Mouse (Mus musculus) T-helper 1 cell (primary cell): ENCODE measurements around the gene Insc.
"Not testable (repeated sequence)": the region's sequence is repeated elsewhere in the genome, so short reads cannot be mapped to it uniquely, and the experiment has no call there.

Experiments
- in situ Hi-C: fragments of 300-600 bp; cut with MboI, MseI; formaldehyde crosslinking; loops from one replicate; pipeline ENCODE4 v1.15.1; 2025; ENCODE audit warnings: high pct_unique_total_duplicates

The Insc gene

DNA sequence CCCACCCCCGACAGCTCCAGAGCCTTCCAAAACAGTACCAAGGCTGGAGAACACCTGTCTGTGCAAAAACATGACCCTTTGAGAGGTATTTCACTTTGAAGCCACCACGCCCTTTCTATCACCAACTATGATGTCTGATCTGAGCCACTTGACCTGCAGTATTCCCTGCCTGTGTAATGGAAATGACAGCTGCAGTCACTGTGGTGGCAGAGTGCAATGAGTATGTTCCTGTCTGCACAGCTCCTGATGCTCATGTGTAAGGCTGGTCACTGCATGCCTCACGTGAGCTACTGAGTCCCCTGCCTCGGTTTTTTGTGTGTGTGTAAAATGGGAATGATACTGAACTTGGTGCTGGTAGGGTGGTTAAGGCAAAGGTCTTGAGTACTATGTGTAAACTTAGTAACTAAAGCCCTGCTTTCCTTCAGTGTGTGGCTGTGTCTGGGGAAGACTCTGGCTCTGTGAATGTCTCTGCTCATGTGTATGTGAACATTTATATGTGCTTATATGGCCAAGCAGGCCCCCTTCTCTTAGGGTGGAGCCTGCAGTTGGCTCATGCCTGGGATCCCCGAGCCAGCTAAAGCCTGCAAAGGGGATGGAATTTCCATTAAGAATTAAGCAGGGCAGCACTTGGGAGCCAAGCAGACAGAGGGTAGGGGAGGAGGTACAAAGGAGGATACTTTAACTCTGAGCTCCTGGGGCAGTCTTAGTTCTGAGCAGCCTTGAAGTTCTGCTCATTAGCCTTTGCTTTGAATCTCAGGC, at the start of gene Insc:
Gene Insc (plus strand): TSS at position 673 of the 759 bp plus-strand sequence.
- in situ Hi-C loops: no loop called here

DNA sequence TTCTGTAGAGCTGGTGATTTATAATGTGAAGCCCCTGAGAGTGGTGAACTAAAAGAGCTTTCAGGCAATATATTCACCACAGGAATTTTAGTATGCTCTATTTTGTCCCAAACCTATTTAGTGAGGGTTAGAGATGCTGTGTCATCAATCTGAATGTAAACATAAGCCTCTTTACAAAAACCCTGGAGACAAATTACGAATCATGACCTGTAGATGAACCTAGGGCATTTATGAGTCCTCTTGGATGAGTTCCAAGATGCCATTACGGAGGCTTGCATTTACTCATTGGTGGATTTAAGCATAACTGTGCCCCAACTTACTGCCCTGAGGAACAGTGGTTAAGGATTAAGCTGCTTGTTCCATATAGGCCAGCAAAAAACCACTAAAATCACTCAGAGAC, 42.6 kb upstream of the Insc start:
- in situ Hi-C loops: no loop called here

DNA sequence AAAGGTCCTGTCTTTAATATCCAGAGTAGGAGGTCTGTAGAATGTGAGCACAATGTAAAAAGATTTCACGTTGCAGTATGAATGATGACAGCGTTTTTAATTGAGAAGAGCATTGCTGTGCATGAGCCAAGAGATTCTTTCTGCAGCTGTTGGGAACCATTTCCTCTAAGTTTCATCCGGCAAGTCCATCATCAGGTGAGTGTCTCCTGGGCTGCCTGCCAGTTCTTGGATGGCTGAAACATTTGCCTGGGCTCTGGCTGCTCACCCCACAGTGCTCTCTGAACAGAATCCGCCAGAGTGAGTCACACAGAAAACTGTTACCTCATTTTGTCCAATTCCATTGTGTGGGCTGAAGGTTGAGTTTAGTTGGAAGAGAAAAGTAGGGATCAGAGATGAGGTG, 36.8 kb upstream of the Insc start:
- in situ Hi-C loops: no loop called here

DNA sequence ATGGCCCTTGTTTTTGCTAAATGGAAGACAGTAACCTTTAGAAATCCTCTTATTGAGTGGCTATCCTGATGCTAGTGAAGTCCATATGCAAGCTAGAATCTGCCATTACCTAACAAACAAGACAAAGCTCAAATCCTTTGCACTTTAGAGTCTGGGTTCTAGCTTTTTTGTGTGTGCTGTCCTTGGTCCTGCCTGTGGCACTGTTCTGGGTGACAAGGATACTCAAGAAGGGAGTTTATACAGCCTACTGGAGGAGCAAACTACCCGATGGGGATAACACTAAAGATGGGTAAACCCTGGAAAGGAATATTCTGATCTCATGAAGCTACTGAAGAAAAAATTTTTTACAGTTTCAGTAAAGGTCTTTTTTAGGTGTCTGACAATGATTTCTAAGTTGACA, 36.1 kb upstream of the Insc start:
- in situ Hi-C loops: no loop called here

DNA sequence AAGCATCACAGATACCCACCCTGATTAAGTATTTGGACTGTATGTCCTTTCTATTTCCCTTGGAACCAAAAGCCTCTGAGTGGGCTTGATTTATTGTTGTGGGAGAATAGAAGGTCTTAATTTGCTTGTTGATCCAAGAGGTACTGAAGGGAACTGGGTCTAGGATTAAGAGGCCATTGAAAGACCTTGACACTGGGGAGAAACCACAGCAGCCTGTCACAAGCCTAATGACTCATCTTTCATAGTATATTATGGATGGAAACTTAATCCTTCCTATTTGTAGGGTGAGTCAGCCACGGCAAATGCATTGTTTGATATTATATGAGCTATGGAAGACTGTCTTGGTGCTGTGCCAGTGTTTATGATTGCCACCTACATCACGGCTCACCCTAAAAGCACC, 33.1 kb upstream of the Insc start:
- in situ Hi-C loops: no loop called here

DNA sequence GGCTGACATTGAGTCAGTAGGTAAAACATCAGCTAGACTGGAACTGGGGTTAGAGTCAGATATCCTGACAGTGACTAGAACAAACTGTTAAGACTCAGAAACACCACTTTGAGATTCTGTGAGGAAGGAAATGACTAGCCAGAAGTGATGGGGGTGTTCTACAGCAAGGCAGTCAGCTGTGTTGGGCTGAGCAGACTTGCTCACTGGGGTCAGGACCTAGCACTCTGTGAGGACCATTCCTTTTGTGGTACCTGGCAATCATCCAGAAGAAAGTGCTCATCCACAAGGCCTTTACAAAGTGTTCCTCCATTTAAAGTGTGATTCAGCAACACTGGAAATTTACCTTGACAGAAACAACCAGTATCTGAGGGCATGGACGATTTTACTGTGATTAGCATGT, 31.0 kb upstream of the Insc start:
- in situ Hi-C loops: no loop called here

DNA sequence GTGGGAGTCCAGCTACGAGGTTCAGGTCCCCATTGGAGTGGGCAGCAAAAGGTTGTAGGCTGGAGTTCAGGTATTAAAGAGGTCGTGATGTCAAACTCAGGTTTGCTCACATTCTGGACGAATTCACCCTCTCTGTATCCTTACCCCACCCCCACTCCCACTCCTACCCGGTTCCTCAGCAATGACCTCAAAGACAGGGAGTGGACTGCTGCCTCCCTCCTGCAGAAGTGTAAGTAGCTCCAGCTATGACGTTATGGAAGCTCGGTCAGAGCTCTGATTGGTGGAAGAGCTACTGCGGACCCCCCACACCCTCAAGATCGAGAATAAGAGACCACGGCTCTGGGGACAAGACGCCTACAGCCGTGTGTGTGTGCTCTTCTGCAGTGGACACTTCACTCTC, 25.2 kb upstream of the Insc start, which contains the start of gene Calcb:
Gene Calcb (plus strand): TSS at position 344 of the 400 bp plus-strand sequence.
- in situ Hi-C loops: no loop called here

DNA sequence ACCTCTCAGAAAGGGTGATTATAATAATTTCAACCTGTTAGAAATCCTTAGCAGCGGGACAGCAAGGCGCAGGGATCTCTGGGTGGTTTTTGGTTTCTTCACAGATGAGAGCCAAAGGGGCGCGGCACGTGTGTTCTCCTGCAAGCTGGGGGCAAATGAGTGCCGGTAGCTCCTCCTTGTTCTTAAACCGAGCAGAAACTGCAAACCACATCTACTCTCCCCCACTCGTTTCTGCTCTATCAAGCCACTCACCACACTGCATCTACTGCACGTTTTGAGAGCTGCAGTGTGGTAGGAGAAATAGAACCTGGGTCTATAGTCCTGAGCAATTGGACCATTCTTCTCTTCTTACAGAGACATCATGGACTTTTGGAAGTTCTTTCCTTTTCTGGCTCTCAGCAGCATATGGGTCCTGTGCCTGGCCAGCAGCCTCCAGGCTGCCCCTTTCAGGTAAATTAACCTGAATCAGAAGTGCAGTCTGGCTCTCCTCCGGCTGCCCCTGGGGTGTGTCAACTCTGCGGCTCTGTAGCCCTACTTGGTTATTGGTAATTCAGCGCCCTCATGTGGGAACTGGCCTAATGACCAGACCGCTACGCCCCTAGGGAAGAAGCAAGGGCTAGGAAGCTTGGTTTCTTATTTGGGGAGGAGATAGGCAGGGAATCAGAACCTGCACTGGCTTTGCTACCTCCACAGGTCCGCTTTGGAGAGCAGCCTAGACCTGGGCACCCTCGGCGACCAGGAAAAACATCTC, 23.9 kb upstream of the Insc start:
- in situ Hi-C loops: no loop called here

DNA sequence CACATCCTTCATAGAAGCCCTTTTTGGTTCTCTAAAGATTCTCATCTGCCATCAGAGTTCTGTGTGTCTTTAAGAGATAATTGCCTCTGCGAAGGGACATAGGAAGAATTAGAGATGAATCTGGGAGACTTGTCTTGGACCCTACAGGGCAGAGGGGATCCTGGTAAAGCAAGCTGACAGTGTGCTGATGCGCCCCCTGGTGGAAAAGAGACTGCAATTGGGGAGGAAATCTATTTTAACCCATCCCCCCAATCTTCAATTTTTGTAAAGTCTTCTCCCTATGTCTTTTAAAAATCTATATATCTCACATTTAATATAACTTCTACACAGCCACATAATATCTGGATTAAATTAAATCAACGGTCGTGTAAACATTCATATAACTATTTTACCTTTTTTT, 13.8 kb upstream of the Insc start:
- in situ Hi-C loops: not testable (repeated sequence)

DNA sequence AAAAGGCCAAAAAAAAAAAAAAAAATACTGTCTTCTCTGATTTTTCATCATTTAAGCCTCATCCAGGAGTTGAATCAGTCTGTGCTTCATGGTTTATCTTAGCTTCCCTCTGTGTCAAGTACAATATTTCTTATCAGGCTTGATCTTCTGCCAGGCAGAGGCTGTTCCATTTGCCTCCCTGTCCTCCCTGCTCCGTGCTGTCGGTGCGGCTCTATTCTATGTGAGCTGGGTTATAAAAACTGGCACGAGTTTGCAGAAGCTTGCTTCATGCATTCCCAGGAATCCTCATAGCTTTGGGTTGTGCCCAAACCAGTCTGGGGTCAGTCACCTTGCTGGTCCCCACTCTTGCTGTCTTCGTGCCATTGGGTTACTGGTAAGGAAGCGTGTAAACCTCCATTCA, 12.3 kb upstream of the Insc start:
- in situ Hi-C loops: no loop called here

DNA sequence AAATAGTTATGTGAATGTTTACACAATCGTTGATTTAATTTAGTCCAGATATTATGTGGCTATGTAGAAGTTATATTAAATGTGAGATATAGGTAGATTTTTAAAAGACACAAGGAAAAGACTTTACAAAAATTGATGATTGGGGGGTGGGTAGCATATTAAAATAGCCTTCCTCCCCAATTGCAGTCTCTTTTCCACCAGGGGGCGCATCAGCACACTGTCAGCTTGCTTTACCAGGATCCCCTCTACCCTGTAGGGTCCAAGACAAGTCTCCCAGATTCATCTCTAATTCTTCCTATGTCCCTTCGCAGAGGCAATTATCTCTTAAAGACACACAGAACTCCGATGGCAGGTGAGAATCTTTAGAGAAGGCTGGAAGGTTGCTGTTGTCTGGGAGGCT, 11.8 kb upstream of the Insc start:
- in situ Hi-C loops: not testable (repeated sequence)

DNA sequence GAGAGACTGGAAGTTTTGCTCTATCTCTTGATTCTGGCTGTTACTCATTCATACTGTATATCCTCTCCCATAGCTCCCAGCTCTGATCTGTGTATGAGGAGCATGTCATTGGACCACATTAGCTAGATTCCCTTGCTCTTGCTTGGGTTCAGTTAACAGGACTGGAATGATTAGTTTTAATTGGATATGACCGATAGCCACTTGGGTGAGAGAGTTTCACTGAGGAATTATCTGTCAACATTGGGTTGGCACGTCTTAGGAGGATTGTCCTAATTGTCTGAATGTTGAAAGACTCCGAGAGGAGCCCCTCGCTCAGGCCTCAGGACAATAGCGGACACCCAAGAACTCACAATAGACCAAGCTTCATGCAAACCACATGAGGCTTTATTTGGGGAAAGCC, 7.2 kb upstream of the Insc start:
- in situ Hi-C loops: loop anchor here (5.0 kb wide), 1 partner anchor 76 kb away; no protein-coding TSS in a partner anchor

DNA sequence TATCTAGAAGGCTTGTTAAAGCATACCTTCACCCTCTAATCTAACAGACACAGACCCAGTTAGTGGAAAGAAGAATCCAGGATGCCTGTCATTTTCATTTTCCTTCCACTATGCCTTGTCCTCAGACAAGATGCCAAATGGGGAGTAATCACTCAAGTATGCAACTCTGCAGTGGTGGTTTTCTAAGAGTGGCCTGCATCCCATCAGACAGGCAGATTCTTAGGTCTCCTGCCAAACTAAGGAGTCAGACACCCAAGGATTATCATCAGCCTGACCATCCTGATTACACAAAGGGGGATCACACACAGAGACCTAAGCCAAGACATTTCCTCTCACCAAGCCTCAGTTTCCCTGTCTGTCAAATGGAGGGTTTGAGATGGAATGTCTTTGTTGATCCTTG, 5.3 kb upstream of the Insc start:
- in situ Hi-C loops: loop anchor here (5.0 kb wide), 1 partner anchor 74 kb away; no protein-coding TSS in a partner anchor

DNA sequence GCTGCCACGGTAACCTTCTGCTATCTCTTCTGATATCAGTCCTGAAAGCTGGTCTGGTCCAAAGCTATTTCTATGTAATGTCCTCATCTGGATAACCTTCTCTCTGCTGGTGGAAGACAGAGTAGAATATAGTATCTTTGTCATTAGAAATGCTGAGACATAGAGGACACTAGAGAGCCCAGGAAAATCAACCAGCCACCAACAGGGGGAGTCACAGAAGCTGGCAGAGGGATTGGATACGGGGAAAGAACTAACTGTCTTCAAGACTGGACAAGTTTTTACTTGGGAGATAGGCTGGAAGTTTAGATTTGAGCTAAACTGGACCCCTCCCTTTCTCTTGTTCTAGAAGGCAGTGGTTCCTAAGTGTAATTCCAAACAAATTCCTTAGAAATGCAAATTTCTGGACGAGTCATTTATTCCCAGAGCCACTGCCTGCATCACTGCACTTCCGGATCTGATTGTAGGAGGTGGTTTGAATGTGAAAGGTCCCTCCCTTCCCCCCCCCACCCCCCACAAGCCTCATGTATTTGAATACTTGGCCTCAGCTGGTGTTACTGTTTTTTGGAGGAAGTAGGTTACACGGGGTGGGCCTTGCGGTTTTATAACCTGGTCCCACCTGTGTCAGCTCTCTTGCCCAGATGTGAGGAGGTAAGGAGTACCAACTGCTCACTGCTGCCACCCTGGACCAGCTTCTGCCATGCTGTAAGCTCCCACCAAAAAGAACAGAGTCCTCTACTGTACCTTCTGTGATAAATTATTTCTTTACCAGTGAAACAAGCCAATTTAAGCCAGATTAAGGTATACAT, 2.9 kb upstream of the Insc start:
- in situ Hi-C loops: no loop called here

DNA sequence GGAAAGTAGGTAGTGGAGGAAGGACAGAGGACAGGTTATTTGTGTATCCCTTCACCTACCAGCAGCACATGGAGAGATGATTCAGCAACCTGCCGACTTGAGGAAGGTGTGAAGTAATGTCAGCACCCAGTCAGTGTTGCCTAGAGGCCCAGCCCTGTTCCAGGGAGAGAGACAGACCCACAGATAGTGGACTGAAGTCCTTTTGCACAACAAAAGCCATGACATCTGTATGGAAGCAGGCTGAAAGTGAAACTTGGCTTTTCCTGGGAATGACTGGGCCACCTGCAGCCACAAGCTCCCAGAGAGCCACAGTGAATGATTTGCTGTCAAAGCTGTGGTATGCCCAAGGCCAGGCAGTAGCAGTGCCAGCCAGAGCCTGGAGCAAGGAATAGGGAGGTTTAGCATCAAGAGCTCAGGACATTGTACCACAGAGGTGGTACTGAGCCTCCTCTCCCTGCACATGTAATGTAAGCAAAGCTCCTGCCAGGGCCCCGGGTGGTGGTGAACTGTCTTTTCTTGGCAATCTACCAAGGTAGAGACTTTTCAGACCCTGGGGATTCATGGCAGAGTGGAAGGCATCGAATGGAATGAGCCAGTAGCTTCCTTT, 1.2 kb downstream of the Insc start:
- in situ Hi-C loops: no loop called here

DNA sequence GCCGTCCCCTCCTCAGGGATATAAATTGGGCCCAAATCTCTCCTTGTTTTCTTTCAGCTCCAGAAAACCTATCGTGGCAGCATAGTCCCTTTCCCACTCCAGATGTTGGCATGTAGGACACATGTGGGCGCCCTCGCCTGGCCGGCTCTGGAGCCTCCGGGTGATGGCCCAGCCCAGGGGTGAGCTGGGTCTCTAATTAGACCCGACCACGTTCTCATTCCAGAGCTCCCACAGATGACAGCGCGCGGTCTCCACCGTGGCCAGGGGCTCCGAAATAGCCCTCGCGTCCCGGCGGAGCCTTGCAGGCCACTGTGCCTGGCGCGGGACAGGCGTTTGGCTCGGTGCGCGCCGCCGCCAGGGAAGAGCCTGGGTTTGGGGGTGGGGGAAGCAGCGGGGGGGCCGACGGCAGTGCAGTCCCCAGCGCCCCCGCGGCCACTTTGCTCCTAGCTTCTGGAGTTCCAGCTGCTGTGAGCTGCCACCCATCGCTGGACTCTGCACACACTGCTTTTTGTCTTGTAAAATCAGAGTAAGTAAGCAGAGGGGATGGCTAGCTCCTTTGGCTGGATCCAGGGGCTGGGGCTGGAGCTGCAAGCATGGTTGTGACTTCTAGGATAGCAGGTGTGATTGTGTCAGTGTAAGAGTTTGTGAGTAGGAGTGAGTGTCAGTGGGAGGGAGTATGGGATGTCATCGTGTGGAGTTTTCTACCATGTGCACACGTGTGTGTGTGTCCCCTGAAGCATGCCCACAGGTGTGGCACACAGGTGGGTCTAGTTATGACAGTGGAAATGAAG, 2.2 kb downstream of the Insc start:
- in situ Hi-C loops: no loop called here

DNA sequence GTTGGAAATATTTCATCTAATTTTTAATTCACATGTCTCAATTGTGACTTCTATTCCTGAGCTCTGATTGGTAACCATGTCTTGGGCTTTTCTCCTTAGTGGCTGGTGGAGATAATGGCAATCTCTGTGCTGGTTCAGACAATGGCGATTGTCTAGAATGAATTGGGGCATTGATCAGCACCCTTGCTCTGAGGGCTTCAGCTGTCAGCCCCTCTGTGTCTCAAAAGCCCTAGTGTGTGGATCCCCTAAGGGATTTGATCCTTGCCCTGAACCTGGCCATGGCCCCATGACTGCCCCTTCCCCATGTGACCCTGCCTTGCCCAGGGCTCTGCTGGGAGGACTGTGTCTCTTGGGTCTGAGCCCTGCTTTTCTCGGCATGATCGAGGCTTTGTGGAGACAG, 4.1 kb downstream of the Insc start:
- in situ Hi-C loops: no loop called here

DNA sequence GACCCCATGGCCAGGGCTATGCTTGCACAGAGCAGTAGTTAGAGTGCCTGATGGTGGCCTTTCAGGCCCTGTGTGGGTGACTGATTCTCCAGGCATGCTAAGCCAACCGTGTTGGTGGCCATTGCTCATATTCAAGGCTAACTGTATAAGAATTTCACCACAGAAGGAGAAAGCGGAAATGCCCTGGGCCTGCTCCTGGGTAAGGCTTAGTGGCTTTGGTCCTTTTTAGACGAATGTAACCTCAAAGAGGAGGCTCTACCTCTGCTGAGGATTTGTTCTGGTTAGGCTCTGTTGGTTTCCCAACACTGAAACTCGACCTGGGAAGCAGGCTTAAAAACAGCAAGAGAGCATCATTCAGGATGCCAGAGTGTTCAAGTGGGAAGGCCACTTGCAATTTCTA, 4.7 kb downstream of the Insc start:
- in situ Hi-C loops: no loop called here

DNA sequence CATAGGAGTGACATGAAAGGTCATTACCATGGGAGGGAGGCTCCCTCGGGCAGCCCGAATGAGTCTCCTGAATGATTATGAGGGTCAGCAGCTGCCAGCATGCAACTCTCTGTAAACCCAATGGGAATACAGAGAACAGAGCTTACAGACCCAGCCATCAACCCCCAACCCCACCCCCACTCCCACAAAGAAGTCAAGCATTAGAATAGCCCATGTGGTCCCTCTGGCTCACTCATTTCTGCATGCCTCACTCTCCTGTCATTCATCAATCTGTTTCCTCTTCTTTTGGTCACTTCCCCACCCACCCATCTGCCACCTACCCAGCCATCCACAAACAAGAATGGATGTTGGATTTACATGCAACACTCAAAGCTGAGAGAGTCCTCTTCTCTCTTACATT, 10.0 kb downstream of the Insc start:
- in situ Hi-C loops: no loop called here

DNA sequence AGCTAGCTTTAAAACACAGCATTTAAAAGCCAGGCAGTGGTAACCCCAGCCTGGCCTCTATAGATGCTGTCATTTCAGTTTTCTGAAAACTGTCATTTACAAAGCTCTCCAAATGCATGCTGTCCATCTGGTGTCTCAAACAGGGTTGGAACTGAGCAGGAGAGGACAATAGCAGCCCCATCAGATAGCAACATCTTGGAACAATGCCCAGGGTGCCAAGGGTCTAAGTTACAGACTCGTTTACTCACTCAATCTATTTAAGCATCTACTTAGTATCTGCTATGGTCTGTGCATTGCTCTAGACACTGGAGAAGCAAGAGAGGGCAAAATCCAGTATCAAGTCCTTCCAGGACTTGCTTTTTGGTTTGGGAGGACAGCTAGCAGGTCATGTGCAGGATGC, 10.7 kb downstream of the Insc start:
- in situ Hi-C loops: no loop called here

DNA sequence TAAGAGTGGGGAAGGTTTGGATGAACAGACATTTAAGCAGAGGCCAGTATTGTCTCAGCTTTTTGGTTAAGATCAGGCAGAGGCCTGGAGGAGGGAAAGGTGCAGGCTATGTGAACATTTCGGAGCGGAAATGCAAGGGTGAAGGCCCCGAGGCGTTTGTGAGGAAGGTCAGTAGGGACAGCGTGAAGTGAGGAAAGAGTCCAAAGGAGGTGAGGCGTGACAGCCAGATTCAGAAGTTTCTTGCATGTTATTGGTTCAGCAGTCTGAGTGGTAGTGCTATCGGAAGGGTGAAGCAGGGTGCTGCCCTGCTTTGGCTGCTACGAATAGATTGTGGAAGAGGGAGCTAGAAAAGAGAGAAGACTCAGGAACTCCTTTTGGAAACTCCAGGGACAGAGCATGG, 11.1 kb downstream of the Insc start:
- in situ Hi-C loops: no loop called here
